Mouse (Mus musculus) erythroid progenitor cell, adult 5-6 weeks (primary cell): Measurements from ENCODE around the gene Retnlg. TPM values are rescaled to one million over a fixed set of nuclear protein-coding genes. Genes with fewer than 3 reads are reported as not detected.
"Not testable (repeated sequence)": the region's sequence is repeated elsewhere in the genome, so short reads cannot be mapped to it uniquely, and the experiment has no call there.

Experiments used
- ATAC-seq: replicated peaks from 2 replicates; pipeline ENCODE4 v1.8.0; 2016; ENCODE audit warnings: moderate number of reproducible peaks, mild to moderate bottlenecking, moderate TSS enrichment, inconsistent platforms; ENCODE audit not compliant: poor library complexity, low FRiP score, severe bottlenecking
- total RNA-seq, 2 experiments: library from RNA; stranded (forward) in 1 of 2; stranded (reverse) in 1 of 2; fragments of 150-400 nt in 1 of 2; fragments of 186-747, 209-891 nt in 1 of 2; gene quantifications; 2 replicates each; pipeline versions ENCODE4 v1.2.3 to v1.2.4; 2015 to 2017; ENCODE audit warnings: low replicate concordance in 2 of 2

Retnlg gene
- total RNA-seq (2015; ENCODE audit: low replicate concordance) (505 and 517 TPM in 2 replicates), total RNA-seq (2017; ENCODE audit: low replicate concordance) (137 and 151 TPM in 2 replicates)

DNA sequence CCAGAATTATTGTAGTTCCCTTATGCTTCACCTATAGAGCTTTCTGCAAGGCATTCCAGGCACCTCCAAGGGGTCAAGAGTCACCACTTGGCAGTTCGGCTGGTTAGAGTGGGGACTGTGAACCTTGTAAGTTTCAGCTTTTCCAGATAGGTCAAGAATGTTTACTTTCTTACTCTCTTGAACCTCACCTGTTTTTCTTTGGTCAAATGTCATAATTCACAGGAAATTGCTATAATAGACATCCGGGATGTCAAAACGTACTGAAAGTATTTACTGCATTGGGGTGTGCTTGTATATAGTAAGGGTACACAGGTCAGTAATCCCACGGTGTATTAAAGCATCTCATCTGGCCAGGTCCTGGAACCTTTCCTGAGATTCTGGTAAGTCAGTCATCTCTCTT is at the start of gene Retnlg:
TSS of gene Retnlg (plus strand) at position 301 of the 400 bp plus-strand sequence.
- ATAC-seq = no peak

DNA sequence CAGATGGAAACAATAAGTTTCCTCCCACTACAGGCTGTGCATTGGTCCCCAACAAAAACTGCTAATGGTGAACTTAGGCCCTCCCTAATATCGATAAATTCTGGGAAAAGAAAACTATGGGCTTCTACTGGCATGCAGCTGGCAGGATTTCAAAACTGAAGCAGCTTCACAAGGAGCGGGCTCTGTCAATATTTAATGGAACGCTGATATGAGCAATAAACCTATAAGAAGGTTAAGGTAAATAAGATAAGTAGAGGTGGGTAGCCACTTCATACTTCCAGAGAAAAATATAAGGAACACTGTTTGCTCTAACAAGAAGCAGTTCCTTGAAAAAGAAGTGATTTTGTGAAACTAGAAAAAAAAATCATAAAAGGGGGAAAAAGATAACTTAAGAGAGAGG is 45.9 kb upstream of the Retnlg start:
- no peak for ATAC-seq

DNA sequence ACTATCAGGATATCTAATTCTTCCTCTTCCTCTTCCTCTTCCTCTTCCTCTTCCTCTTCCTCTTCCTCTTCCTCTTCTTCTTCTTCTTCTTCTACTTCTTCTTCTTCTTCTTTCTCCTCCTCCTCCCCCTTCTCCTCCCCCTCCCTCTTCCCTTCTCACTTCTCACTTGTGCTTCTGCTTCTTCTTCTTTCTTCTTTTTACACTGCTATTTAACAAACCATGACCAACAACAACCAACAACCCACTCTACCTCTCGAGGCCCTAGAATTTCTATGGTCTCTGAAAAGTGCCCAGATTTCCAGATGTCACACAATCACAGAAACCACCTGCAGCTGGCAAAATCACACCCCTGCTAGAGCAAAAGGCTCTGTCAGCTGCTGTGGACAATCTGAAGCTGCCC is 44.8 kb upstream of the Retnlg start:
- ATAC-seq = no peak

DNA sequence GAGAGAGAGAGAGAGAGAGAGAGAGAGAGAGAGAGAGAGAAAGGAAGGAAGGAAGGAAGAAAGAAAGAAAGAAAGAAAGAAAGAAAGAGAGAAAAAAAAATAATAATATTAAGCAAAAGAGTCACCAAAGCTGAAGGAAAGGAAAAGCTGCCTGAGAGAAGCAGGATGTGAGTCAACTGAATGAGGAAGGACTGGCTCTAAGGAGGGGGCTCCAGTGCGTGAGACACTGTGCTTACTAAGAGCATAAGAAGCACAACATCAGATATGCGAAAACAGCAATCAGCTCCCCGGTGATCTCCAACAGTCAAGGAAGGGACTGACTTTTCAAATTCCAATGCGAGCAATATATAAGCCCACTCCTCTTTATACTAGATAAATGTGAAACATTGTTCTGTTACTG is 43.4 kb upstream of the Retnlg start:
- no peak for ATAC-seq

DNA sequence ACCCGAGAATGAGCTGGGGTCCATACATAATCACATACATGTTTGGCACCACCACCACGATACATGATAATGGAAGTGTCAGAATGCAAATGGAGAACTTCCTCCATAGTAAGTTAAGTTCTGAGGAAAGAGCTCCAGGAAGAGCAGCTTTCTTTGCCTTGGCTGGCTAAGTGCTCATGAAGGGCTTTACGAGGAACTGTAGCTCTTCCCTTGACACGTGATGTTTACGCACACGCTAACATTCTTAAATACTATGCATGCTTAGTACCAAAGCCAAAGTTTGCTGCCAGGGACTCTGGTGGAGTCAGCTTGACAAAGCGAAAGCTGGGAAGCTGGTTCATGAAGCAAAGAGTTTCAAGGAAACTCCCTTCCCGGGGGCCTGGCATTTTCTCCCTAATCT is 40.4 kb upstream of the Retnlg start:
- no peak for ATAC-seq

DNA sequence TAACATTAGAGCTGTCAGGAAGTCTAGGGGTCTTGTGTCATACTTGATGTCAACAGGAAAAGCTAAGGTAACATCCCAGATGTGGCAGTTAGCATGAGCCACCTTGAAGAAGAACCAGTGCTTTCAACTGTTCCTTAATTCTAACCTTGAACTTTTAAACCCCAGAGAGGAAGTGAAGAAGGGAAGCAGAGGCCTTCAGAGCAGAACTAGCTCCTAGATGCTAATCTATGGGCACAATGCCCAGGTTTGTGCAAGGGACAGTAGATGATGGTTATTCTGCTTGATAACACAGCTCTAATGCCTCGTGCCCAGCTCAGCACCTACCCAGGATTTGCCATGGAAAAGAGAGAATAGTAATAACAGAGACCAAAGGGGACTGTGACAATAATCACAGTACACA is 38.8 kb upstream of the Retnlg start:
- not testable (repeated sequence) for ATAC-seq

DNA sequence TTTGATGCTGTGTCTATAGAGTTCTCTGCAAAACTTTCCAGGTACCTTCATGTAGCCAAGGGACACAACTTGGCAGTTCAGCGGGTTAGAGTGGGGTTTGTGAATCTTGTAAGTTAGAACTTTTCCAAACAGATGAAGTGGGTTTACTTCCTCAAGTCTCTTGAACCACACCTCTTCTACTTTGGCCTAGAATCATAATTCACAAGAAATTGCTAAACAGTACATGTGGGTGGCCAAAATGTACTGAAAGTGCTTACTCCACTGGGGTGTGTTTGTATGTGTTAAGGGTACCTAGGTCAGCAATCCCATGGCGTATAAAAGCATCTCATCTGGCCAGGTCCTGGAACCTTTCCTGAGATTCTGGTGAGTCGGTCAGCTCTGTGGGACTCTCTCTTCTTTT is 30.2 kb upstream of the Retnlg start, which contains the start of gene Retnla:
TSS of gene Retnla (plus strand) at position 286 of the 400 bp plus-strand sequence.
- ATAC-seq = no peak

DNA sequence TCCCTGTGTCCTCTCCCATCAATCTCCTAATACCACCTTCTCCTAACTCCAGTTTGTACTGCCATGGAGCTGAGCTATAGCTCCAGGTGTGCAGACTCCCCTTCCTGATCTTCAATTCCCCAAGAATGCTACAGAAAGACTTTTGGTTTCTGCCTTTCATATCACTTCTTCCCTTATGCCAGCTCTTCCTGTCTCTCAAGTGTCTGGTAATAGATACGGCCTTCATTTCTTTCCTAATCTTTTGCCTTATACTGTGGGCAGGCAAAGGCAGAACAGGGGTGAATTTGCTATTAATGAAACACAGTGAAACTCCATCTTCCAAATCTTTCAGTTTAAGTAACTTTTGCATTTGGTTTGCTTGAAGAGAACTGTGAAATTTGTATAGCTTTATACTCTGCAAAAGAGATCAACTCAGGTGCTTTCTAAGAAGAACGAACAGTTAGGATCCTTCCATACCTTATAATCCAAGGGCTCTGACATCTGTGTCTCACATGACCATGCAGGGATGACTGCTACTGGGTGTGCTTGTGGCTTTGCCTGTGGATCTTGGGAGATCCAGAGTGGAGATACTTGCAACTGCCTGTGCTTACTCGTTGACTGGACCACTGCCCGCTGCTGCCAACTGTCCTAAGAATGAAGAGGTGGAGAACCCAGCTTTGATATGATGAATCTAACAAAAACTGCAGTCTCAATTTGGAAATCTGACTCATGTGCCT is 28.6 kb upstream of the Retnlg start:
- ATAC-seq = no peak

DNA sequence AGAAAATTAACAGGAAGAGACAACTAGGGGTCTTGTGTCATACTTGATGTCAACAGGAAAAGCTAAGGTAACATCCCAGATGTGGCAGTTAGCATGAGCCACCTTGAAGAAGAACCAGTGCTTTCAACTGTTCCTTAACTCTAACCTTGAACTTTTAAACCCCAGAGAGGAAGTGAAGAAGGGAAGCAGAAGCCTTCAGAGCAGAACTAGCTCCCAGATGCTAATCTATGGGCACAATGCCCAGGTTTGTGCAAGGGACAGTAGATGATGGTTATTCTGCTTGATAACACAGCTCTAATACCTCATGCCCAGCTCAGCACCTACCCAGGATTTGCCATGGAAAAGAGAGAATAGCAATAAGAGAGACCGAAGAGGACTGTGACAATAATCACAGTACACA is 7.4 kb upstream of the Retnlg start:
- ATAC-seq = not testable (repeated sequence)

DNA sequence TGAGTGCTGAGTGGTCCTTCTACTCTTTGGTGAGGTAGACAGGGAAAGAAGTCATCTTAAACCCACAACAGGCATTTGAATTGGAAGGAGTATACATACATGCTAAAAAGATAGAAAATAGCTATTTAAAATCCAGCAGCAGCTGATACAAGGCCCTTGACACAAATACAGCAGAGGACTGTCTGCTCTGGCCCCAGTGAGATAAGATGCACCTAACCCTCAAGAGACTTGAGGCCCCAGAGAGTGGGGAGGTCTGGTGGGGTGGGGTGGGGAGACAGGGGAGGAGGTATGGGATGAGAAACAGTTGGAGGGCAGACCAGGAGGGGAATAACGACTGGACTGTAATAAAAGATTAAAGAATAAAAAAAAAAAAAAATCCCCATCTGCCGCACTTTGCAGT is 4.7 kb upstream of the Retnlg start:
- ATAC-seq = no peak

DNA sequence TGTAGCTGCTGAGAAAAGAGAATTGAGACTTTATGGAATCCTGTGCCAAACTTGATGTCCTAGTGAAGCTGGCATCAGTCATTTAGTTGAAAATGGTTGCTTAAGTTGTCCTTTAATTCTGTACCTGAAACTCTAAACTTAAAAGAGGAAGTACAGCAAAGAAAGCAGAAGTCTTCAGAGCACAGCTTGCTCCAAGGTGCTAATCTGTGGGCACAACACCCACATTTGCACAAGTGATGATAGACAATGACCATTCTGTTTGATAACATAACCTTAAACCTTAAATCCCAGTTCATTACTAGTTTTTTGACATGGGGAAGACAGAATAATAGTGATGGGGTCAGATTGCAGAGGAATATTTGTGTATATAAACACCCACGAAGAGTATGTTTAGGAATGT is 3.8 kb upstream of the Retnlg start:
- no peak for ATAC-seq

DNA sequence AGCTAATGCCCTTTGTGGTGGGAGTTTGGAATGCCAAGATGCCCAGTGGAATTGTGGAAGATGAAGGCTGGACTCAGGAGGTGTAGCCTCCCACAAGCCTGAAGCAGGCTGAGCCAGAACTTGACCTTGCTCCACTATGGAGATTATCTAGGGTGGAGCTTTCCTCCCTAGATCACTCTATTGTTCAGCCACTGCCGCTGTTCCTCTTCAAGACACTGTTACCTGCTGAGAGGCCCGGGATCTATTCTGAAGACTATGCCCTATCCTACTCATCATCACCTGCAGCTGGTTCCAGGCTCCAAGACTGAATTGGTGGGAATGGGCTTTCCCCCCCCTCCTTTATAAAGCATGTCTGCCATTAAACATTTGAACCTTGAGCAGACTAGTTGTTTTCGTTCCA is 2.8 kb upstream of the Retnlg start:
- no peak for ATAC-seq

DNA sequence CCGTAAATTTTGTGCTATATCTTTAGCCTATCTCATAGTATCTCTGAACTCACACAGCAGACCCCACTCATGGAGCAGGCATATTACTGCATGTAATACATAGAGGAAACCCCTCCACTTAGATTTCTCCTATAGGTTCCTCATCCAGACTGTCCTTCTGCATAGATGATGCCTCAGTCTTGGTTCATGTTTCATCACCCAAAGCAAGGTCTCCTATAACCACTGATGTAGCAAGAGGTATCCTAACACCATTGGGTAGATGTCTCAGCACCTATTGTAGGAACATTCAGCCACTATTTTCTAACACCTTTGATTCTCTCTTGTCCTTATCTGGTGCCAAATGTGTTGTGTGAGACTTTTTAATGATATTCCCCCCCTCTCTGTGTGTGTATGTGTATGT is 667 bp upstream of the Retnlg start:
- no peak for ATAC-seq

DNA sequence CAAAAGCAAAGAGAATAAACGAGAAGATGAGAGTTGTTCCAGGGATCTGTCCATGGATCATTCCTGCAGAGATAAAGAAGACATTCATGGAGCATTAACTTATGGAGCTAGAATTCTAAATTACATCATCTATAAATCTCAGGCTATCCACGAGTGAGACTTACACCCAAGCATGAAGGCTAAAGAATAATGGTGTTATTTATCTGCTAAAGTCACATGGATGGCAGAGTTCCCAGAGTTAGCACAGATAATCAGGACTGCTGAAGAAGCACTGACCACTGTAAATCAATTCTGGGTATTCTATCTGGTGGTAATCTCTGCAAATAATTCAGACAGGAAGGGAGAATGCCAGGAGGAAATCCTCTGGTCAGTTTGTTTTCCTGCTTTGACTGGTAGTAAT is 18.3 kb downstream of the Retnlg start:
- ATAC-seq = no peak

DNA sequence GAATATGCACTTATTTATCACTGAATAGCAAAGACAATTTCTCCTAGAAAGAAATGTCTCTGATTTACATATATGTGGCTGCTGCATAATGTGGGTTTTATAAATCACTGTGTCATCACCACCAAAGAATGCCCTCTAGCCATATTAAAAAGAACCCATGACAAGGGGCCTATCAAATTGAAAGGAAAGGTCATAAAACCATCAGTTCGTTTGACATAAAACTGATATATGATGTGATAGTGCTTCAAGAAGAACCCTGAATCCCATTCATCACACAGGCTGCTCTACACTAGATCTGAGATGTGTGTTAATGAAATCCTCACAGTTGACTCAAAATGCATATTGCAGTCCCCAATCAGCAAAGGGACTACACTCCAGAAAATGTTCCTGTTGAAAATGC is 27.4 kb downstream of the Retnlg start:
- no peak for ATAC-seq

DNA sequence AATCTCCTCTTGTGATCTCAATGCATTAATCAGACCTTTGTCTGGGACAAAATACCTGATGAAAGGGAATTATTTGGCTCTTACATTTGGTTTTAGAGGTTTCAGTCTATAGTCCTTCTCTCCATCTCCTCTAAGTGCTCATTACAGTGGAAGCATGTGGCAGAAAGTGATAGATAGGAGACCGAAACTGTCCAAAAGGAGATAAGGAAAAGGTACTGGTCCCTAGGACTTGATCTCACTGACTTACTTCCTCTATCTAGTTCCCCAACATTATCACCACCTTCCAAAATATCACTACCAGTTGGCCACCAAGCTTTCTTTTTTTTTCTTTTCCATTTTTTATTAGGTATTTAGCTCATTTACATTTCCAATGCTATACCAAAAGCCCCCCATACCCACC is 38.8 kb downstream of the Retnlg start:
- no peak for ATAC-seq

DNA sequence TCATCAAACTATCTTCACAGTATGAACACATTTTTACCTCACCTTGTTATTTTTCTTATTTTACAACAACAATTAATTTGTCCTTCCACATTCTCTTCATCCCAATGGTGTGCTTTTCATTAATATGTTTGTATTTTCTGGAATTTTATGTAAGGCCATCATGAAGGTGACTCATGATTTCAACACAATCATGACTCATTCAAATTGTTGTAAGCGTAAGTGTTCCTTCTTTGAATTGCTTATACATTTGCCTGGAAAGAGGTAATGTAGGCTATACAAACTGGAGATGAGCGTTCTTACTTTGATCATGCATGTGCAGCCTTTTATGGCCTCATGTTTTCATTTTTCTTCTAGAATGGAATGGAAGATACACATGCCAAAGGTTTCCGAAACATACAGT is 40.8 kb downstream of the Retnlg start:
- no peak for ATAC-seq

DNA sequence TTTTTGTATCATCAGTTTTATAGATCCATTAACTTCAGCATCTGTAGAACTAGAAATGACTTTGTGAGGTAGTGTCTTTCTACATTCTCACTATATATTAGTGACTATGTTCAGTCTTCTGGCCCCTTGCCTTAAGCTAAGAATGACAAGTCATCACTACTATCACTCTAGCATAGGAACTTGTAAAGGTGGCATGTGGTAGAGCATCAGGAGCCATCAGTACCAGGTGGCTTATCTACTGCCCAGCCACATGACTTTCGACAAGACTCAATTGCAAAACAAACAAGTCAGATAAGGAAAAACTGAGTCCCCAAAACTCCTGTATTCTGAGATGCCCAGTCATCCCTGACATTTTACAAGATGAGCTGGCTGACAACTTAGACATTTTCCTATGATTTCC is 51.3 kb downstream of the Retnlg start:
- no peak for ATAC-seq
